Mouse (Mus musculus) heart, postnatal 0 days (tissue): ENCODE measurements around the gene Gm826. TPM values are rescaled to one million over a fixed set of nuclear protein-coding genes. Genes with fewer than 3 reads are reported as not detected.
A peak's percentile ranks its signal among the peaks of the same experiment; 100 is the strongest.

Source experiments
- ATAC-seq: fragments of 200-750 bp; cut with Nextera tagmentation; 2 replicates; pipeline ENCODE4 v1.8.0; 2017; ENCODE audit warnings: low read depth, moderate number of reproducible peaks, moderate library complexity; ENCODE audit not compliant: insufficient read depth
- DNase-seq: peaks from one replicate; pipeline ENCODE4 v3.0.0-alpha.2; 2016; ENCODE audit warnings: low spot score
- H3K27ac ChIP-seq: fragments of 300-500 bp; sonication (generic); 2 replicates; pipeline ENCODE4 v1.5.1; 2014; ENCODE audit warnings: low read depth, mild to moderate bottlenecking
- H3K27me3 ChIP-seq: fragments of 300-500 bp; sonication (generic); 2 replicates; pipeline ENCODE4 v1.6.1; 2014; ENCODE audit warnings: low read length, mixed read lengths; ENCODE audit not compliant: control insufficient read depth, insufficient read depth
- H3K36me3 ChIP-seq: fragments of 300-500 bp; sonication (generic); replicated peaks from 2 replicates; pipeline ENCODE4 v1.6.1; 2014; ENCODE audit warnings: low read length, mixed read lengths; ENCODE audit not compliant: control insufficient read depth, insufficient read depth
- H3K4me1 ChIP-seq: fragments of 300-500 bp; sonication (generic); 2 replicates; pipeline ENCODE4 v1.6.1; 2014; ENCODE audit warnings: antibody characterized with exemption; ENCODE audit not compliant: control insufficient read depth, insufficient read depth
- H3K4me2 ChIP-seq: fragments of 300-500 bp; sonication (generic); 2 replicates; pipeline ENCODE4 v1.6.1; 2014; ENCODE audit warnings: low read depth, mild to moderate bottlenecking, low read length, moderate library complexity
- H3K4me3 ChIP-seq: fragments of 300-500 bp; sonication (generic); 2 replicates; pipeline ENCODE4 v1.5.1; 2014; ENCODE audit warnings: low read depth, low read length
- H3K9ac ChIP-seq: fragments of 300-500 bp; sonication (generic); replicated peaks from 2 replicates; pipeline ENCODE4 v1.6.1; 2014; ENCODE audit warnings: low read depth, low read length, mixed read lengths
- H3K9me3 ChIP-seq: fragments of 300-500 bp; sonication (generic); replicated peaks from 2 replicates; pipeline ENCODE4 v1.6.1; 2016; ENCODE audit warnings: low read length; ENCODE audit not compliant: control insufficient read depth
- CTCF ChIP-seq: IDR thresholded peaks from 2 replicates; pipeline ENCODE4 v1.5.1; 2016; ENCODE audit warnings: antibody characterized with exemption, control low read depth, low read depth
- EP300 ChIP-seq: IDR thresholded peaks from 2 replicates; pipeline ENCODE4 v1.6.1; 2016; ENCODE audit warnings: antibody characterized with exemption, low read depth
- whole genome bisulfite sequencing: fragments of 180-500 bp; shearing (Covaris S2); extraction: QIAGEN DNeasy Blood & Tissue Kit; methylation state at CpG from one replicate; pipeline ENCODE4 v1.1.7; 2014; 5-methylcytosine and 5-hydroxymethylcytosine counted together
- polyA plus RNA-seq: library from polyadenylated mRNA; unstranded; fragments of >200 nt; fragmentation: Nextera tagmentation; extraction: Ambion mirVana; gene quantifications from 2 replicates; pipeline ENCODE4 v1.2.1, GENCODE M21; 2015
- total RNA-seq: library from RNA; depleted of rRNA; stranded (reverse); fragments of >200 nt; gene quantifications from 2 replicates; pipeline ENCODE4 v1.2.3, GENCODE M21; 2014; ENCODE audit warnings: low replicate concordance

Gene Gm826
- total and polyA plus RNA-seq, 2 experiments from 2014 or later: 1.5 to 8.9 TPM

DNA sequence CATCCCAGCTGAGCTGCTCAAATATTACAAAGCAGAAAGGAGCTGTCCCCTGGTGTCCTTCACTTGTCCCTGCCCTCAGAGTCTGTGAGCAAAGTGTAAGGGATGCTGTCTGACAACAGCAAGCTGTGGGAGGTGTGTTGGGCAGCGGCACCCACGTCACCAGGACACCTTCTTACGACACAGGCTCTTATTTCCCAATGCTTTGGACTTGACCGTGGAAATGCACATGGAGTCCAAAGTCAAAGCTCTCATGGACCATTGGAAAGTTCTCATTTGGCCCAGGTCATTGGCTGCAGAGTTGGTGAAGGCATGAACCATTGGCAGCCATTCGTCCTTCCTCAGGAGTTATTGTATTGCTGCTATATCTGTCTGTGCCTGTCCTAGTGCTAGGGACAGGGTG, 5.6 kb upstream of the Gm826 start:
- TF ChIP-seq EP300: no peak
- TF ChIP-seq CTCF: no peak
- ATAC-seq (no peak), DNase-seq (no peak)
- no peaks in the 10 kb centered on the region for H3K9me3 ChIP-seq
- no peak overlapping the region for H3K9ac ChIP-seq
- no peaks in the 10 kb centered on the region for H3K36me3 ChIP-seq
- H3K4me1 ChIP-seq: 0 out of 2 replicates have a peak, but pooled peaks cover 6% of the 10 kb centered on the region
- H3K4me3 ChIP-seq: no peak overlapping the region
- WGBS: 87% methylated on average over 5 of the region's 5 CpGs
- H3K27me3 ChIP-seq: no peaks in the 10 kb centered on the region
- no peak overlapping the region for H3K4me2 ChIP-seq
- H3K27ac ChIP-seq: no peak overlapping the region

DNA sequence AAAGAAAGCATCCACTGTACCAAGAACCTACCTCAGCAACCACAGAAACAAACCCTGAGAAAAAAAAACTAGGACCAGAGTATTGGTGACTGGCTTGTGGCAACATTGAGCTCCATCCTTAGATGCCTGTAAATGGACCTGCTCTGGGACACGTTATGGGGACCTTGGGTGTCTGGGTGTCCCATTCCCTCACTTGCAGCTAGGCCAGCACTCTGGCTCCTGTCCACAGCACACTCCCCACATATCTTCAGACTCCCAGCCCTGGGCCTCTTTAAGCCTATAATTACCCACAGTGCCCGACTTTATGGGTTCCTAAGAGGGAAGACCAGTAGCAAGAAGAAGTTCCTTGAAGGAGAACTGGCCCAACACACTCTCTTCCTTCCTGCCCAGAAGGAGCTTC, 2.1 kb upstream of the Gm826 start:
- H3K4me2 ChIP-seq: no peak overlapping the region
- 0 out of 2 replicates have a peak, but pooled peaks cover 14% of the 10 kb centered on the region for H3K4me1 ChIP-seq
- no peak overlapping the region for H3K4me3 ChIP-seq
- H3K9me3 ChIP-seq: no peaks in the 10 kb centered on the region
- no peak overlapping the region for H3K27ac ChIP-seq
- DNase-seq (no peak), ATAC-seq (no peak)
- TF ChIP-seq EP300 (no peak), CTCF (no peak)
- no peaks in the 10 kb centered on the region for H3K27me3 ChIP-seq
- WGBS: 38% methylated on average over 2 of the region's 2 CpGs
- H3K9ac ChIP-seq: no peak overlapping the region
- no peaks in the 10 kb centered on the region for H3K36me3 ChIP-seq

DNA sequence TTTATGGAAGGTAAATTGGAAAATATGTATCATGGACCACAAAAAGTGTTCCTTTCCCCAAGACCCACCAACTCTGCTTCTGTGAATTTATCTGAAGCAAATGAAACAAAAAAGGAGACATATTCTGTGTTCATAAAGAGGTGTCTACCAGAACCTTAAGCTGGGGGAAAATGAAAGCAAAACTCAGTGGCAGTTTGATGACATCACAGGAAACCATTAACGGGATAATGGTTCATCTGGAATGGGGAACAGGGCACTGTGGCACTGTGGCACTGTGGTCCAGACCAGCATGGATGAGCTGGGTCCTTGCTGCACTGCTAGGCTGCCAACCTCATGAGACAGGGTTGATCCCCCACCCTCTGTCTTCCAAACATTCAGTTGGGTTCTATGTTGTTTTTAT, 1.1 kb upstream of the Gm826 start:
- 0 out of 2 replicates have a peak, but pooled peaks cover 14% of the 10 kb centered on the region for H3K4me1 ChIP-seq
- 40% methylated on average over 1 of the region's 1 CpGs for WGBS
- H3K9ac ChIP-seq: no peak overlapping the region
- H3K27ac ChIP-seq: no peak overlapping the region
- no peak for DNase-seq
- H3K9me3 ChIP-seq: no peaks in the 10 kb centered on the region
- no peaks in the 10 kb centered on the region for H3K36me3 ChIP-seq
- TF ChIP-seq CTCF (no peak), EP300 (no peak)
- no peak overlapping the region for H3K4me2 ChIP-seq
- no peaks in the 10 kb centered on the region for H3K27me3 ChIP-seq
- ATAC-seq: no peak
- no peak overlapping the region for H3K4me3 ChIP-seq

- no peak overlapping the region for H3K27ac ChIP-seq
- no peaks in the 10 kb centered on the region for H3K36me3 ChIP-seq
- H3K4me1 ChIP-seq: peaks cover 17% of the 10 kb centered on the region; the same call in 1 of the 2 replicates
- H3K4me2 ChIP-seq: no peak overlapping the region
- no peak for ATAC-seq
- WGBS: 81% methylated on average over 12 of the region's 12 CpGs
- H3K27me3 ChIP-seq: no peaks in the 10 kb centered on the region
- H3K9ac ChIP-seq: no peak overlapping the region
- TF ChIP-seq CTCF: no peak
- no peak for TF ChIP-seq EP300
- no peaks in the 10 kb centered on the region for H3K9me3 ChIP-seq
- no peak for DNase-seq
- H3K4me3 ChIP-seq: no peak overlapping the region
Observed at GRCm38 (mm10) chr2:160332516-160333325, 1.2 kb downstream of the Gm826 start.

GRCm38 (mm10) chr2:160328886-160329285, 5.1 kb downstream of the Gm826 start:
- TF ChIP-seq EP300: no peak
- no peak for TF ChIP-seq CTCF
- H3K9ac ChIP-seq: no peak overlapping the region
- peaks cover 14% of the 10 kb centered on the region for H3K4me1 ChIP-seq
- DNase-seq: no peak
- no peak overlapping the region for H3K4me2 ChIP-seq
- no peaks in the 10 kb centered on the region for H3K36me3 ChIP-seq
- no peaks in the 10 kb centered on the region for H3K9me3 ChIP-seq
- 46% methylated on average over 9 of the region's 9 CpGs for WGBS
- H3K27ac ChIP-seq: no peak overlapping the region
- no peaks in the 10 kb centered on the region for H3K27me3 ChIP-seq
- no peak overlapping the region for H3K4me3 ChIP-seq
- ATAC-seq: no peak

- H3K4me3 ChIP-seq: no peak overlapping the region
- ATAC-seq: no peak
- 67% methylated on average over 4 of the region's 4 CpGs for WGBS
- DNase-seq: no peak
- 0 out of 2 replicates have a peak overlapping the region, but pooled peaks have one; percentile 24 for H3K4me2 ChIP-seq
- H3K36me3 ChIP-seq: no peaks in the 10 kb centered on the region
- peak overlapping the region; percentile 74; the same call in 1 of the 2 replicates for H3K27ac ChIP-seq
- no peaks in the 10 kb centered on the region for H3K27me3 ChIP-seq
- H3K4me1 ChIP-seq: peaks cover 14% of the 10 kb centered on the region
- TF ChIP-seq EP300: no peak
- no peak for TF ChIP-seq CTCF
- no peaks in the 10 kb centered on the region for H3K9me3 ChIP-seq
- H3K9ac ChIP-seq: no peak overlapping the region
Observed at GRCm38 (mm10) chr2:160327716-160328115, 6.2 kb downstream of the Gm826 start.
